Mouse (Mus musculus) thymus, postnatal 10 days (tissue): ENCODE results near the gene Gemin6.
"Not testable (repeated sequence)": the region's sequence is repeated elsewhere in the genome, so short reads cannot be mapped to it uniquely, and the experiment has no call there.

Experiments
- DNase-seq, 2 experiments: peaks; one replicate each; pipeline ENCODE4 v3.0.0; 2021; ENCODE audit warnings: low spot score in 2 of 2

Gene Gemin6

DNA sequence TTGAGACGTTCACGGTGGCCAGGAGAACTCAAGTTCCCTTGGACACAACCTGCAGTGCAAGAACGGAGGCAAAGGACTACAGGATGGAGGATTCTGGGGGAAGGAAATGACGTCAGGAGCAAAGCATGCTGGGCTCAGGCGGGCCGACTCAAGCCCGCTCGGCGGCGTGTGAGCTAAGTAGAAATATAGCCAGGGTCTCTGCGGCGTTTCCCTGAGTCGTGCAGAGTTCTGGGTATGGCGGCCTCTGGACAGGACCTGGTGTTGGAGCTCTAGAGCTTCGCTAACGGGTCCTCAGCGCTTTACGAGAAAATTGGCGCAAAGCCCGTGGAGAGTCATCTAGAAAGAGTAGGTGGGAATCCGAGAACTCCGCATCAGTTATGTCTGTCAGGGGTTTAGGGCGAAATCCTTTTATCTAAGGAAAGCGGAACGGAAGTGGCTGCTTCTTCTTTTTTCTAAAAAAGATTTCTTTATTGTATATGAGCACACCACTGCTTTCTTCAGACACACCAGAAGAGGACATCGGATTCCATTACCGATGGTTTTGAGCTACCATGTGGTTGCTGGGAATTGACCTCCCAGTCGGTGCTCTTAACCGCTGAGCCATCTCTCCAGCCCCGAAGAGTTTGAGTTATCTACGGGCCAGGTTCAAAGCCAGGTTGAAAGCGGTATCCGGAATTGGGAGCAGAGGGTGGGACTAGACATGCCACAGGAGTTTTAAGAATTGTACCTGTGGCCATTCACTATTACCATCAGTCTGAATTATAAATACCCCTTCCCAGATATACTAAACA, at the start of gene Gemin6:
Gene Gemin6 (plus strand): TSS at position 116 of the 791 bp plus-strand sequence.
- peak; percentile 75 to 77 for DNase-seq

DNA sequence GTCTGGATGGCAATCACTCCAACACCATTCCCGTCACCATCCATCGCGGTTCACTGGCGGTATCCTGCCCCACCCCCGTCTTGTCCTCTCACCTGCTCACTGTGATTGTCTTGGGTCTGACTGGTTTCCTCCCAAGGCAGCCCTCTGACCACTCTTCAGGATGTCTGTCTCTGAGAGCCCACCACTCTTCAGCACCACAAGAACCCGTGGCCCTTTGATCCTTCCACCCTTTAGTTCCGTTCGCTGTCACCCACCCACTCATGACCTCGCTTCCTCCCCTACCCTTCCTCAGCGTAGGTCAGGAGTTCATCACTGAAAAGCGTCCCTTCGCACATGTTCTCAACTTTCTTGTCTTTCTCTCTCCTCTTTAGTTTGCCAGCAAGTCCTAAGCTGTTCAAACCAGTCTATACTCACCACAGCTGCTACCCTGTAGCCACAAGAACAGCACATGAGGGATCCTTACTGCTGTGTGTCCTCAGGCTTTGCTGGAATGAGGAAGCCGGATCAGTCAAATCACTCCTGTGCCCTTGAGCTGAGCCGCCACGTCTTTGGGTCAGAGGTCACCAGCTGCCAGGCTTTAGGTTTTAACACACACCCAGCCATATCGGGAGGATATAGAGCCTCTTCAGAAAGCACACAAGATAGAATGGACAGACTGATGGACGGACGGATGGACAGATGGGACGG, 49.4 kb upstream of the Gemin6 start:
- DNase-seq, result peak; percentile 25 to 40

DNA sequence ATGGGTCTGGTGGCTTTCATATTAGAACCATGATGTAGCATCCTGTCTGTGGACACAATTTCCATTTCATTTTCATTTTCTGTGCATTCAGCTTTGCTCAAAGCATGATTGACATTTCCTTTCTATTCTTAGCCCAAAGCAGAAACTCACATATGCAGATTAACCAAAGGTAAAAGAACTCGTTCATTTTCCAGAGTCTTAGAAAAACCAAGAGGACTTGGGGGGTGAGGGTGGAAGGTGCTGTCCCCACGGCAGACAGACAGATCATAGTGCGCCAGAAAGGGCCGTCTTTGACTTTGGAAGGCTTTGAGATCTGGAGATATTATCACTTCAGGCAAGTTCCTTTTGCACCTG, 48.9 kb upstream of the Gemin6 start:
- no peak for DNase-seq

DNA sequence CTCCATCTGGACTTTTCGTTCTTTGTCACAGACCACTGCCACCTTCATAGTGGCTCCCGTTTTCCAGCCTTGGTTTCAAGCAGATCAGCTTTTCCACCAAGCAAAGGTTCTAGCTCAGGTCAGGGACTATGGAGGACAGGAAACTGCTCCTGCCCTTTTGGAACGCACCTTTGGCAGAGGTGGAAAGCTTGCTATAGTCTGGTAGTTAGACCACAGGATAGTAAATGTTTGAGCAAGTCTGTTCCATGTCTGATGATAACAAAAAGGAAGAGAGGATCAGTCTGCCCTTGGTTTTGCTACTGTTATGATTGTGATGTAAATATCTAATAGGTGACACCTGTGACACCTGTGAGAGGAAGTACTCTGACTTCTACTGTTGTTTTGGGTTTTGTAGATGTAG, 48.3 kb upstream of the Gemin6 start:
- DNase-seq, result no peak

DNA sequence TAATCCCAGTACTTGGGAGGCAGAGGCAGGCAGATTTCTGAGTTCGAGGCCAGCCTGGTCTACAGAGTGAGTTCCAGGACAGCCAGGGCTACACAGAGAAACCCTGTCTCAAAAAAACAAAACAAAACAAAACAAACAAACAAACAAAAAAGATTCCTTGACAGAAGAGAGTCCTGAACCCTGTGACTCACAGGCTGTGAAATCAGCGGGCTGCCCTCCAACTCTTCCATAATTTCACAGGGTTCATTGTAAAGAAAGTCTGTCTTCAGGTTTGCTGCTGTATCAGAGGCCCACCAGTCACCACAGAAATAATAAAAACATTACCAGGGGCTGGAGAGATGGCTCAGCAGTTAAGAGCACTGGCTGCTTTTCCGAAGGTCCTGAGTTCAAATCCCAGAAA, 45.4 kb upstream of the Gemin6 start:
- DNase-seq, result not testable (repeated sequence)

DNA sequence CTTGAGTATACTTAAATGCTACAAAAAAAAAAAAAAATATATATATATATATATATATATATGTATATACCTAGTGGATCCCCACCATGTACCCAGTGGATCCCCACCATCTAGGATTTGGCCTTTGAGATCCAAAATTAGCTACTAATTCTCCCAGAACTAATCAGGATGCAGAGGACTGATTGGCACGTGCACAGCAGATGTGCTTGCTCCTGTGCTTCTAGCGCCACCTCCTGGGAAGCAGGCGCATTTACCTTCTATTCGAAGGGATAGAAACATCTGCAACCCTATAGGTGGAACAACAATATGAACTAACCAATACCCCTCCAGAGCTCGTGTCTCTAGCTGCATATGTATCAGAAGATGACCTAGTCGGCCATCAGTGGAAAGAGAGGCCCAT, 44.3 kb upstream of the Gemin6 start:
- peak; percentile 57 to 76 for DNase-seq

DNA sequence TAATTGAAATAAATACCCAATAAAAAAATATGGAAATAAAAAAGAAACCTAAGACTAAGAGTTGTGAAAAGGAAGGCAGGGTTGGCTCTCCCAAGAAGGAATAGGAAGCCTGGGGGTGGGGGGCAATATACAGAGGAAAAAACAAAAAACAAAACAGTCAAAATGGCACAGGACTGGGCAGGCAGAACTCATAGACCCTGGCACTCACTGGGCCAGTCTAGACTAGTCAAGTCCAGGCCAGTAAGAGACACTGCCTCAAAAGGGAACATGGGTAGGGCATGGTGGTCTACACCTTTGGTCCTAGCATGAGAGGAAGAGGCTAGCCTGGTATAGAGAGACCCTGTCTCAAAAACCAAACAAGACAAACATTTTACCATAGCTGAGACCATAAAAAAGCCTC, 43.8 kb upstream of the Gemin6 start:
- no peak for DNase-seq

DNA sequence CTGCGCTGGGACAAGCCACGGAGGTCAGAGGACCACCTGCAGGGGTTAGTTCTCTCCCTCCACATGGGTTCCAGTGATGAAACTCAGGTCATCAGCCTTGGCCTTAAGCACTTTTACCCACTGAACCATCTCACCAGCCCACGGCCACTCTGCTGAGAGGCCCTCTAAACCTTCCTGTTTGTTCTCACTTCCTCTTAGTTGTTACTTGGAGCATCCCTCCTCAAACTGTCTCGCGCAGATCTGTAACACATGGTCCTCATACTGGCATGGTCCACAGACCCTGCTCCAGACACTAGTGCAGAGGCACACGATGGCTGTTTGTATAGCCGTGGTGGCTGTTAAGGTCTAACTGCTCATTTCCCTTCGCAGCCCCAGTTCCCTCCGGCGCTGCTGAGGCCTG, 40.6 kb upstream of the Gemin6 start:
- no peak for DNase-seq

DNA sequence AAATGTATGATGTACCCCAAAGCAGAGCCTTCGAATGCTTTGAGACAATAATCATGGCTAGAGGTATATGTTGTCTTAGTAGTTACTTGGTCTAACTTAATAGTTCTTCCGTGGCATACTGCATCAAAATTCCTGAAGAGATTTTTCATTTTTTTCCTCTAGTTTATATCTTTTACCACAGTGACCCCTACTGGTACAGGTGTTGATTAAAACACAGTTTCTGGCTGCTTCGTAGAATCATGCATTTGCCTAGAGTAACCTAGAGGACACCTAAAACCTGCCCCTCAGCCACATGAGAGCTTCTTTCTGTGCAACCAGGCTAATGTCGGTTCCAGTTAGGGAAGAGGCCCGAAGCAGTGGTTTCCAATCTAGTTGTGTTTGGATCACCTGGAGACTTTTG, 31.2 kb upstream of the Gemin6 start:
- DNase-seq, result peak in 1 of 2 experiments; percentile 38

DNA sequence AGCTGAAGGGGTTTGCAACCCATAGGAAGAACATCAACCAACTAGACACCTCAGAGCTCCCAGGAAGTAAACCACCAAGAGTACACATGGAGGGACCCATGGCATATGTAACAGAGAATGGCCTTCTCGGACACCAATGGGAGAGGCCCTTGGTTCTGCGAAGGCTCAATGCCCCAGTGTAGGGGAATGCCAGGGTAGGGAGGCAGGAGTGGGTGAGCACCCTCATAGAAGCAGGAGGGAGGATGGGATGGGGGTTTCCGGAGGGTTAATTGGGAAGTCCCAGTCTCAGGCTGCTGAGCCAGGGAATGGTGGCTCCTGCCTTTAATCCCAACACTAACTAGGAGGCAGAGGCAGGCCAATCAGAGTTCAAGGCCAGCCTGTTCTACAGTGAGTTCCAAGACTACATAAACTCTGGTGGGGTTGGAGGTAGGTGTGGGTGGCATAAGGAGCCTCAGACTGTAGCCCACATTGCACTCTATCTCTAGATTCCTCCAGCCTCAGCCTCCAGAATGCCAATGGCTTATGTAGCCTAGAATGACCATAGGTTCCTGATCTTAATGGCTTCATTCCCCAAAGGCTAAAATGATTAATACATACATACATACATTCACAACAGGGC, 25.0 kb upstream of the Gemin6 start:
- DNase-seq, result no peak

DNA sequence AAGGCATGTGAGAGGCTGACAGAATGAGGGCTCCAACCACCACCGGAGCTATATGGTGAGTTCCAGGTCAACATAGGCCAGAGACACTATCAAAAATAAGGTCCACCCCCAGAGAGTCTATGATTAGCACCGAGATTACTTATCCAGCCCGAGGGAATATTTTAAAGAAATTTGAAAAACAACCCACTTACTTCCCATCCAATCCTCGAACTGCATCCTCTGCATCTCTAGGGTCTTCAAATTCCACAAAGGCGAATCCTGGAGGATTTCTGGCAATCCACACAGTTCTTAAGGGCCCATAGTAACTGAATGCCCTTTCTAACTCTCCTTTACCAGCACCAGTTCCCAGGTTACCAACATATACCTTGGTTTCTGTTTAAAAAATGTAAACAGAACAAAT, 18.6 kb upstream of the Gemin6 start:
- DNase-seq, result no peak

DNA sequence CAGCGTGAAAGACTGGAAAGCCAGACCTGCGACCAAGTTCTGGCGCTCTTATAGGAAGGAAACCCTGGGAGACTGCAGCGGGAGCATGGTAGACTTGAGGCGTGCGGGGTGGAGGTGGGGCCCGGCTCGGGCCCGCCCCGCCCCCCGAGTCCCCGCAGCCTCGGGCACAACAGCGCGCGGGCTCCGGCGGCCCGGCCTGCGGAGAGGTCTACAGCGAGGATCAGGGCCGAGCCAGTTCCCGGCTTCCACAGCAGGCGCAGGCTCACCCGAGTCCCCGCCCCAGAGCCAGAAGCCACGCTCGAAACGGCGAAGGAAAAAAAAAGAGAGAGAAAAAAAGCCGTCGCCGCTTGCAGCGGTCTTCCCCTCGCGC, 18.0 kb upstream of the Gemin6 start:
- DNase-seq, result peak in 1 of 2 experiments; percentile 51

DNA sequence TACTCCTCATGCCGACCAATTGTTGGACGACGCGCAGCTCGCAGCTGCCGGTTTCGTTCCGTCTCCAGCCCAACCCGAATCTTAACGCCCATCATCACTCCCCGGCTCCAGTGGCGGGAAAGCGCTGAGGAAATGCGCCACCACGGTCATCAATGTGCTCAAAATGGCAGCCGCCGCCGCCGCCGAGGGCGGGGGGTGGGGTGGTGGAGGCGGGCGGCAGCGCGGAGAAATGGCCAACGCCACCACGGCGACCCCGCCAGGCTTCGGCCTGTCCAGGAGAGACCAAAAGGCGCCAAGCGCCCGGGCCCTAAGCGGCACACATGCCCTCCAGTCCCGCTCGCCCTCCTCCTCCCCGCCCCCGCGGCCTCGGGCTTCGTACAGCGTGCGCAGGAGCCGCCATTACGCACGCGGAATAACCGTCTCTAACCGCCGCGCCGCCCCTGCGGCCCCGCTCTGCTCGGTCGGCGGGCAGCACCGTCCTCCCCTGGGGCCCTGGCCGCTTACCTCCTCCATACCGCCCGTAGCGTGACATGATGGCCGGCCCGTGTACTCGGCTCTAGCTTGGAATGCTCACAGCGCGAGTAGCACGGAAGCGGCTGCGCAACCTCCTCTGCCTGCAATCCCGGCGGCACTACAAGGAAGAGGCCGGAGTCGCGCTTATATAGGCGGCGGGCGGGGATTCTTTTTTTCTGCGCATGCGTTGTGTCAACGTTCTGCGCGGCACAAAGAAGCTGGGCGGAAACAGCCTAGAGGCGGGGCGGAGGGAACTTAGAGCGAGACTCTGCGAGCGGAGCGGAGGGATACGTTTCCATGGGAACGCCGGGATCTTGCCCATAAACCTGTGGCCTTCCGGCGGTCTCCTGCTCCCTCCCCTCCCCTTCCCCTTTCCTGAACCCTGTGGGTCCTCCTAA, 17.3 kb upstream of the Gemin6 start, which contains the start of the genes Srsf7 and Ttc39d:
Gene Srsf7 (minus strand): TSS at position 637 of the 911 bp plus-strand sequence.
Gene Ttc39d (plus strand): TSS at position 790 of the 911 bp plus-strand sequence.
- DNase-seq, result peak; percentile 96 to 99

DNA sequence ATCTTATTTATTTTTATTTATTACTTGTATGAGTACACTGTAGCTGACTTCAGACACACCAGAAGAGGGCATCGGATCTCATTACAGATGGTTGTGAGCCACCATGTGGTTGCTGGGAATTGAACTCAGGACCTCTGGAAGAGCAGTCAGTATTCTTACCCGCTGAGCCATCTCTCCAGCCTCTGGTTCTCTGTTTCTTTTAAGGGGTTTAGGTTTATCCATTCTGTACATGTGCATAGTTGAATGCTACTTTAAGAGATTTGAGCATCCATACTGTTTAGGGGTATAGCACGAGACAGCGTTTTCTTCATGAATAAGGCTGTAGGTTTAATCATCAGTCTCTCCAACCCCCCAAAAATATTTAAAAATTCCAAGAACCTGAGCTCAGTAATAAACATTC, 10.2 kb upstream of the Gemin6 start:
- not testable (repeated sequence) for DNase-seq

DNA sequence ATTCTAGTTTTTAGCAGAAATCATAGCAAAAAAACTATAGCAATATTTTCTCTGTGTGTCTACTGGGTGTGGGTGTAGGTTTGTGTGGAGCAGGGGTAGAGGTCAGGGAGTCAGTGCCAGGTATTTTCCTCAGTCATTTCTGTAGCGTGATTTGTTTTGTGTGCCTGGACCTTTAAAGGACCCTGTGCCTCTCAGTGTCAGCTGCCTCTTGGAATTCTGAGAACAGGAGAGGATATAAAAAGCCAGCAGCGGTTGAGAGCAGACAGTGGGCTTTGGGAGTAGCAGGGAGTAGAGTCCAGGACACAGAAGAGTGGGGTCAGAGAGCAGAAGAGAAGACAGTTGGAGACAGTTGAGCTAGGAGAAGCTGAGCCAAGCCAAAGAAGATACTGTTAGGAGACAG, 4.1 kb upstream of the Gemin6 start:
- no peak for DNase-seq

DNA sequence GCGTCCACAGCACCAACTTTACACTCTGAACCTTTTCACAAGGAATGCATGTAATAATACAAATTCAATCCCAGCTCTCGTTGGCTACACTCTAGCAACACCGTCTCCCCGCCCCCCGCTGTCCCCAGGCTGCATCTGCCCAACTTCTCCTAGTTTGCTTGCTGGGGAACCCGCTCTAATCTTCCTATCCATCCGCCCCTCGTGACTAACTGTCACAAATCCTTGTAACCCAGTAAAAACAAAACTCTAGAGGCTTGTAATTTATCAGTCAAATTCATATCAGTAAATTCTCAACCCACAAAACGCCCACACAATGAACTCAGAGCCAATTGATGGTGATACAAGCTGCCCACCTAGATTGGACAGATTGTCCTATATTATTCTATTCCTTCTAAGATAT, 3.0 kb upstream of the Gemin6 start:
- no peak for DNase-seq

DNA sequence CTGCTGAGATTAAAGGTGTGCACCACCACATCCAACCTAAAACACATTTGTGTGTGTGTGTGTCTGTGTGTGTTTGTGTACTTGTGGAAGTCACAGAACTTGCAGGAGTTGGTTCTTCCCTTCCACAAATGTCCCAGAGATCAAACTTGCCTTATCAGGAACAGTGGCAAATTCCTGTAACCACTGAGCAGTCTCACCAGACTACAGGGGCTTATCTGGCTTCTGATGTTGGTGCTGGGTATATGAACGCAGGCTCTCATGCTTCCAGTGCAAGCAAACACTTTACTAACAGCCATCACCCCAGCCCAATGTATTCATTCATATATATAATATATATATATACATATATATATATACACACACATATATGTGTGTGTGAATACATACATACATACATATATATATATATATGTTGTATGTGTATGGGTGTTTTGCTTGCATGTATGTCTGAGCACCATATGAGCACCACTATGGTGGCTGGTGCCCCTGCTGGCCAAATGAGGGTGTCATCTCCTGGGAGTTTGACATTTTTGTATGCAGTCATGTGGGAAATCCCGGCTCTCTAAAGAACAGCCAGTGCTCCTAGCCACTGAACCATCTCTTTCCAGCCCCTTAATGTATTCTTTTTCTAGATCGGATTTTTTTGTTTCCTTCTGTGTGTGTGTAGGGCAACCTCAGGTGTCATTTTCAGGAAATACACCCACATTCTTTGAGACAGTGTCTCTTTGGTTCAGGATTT, 2.2 kb upstream of the Gemin6 start:
- DNase-seq, result peak in 1 of 2 experiments; percentile 39

DNA sequence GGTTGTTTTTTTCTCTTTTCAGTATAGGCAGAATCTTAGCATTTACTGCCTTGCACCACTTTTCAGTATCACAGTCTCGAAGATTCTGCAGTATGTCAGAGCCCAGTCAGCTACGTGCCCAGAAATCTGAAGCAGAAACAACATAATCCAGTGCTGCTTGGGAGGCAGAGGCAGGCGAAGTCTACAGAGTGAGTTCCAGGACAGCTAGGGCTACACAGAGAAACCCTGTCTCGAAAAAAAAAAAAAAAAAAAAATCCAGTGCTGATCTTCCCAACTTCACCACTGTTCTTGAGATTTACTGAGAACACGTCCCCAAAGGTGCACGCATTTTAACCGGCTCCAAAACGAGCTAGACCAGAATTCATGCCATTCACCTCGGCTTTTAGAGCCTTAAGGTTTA, 412 bp upstream of the Gemin6 start:
- no peak for DNase-seq

DNA sequence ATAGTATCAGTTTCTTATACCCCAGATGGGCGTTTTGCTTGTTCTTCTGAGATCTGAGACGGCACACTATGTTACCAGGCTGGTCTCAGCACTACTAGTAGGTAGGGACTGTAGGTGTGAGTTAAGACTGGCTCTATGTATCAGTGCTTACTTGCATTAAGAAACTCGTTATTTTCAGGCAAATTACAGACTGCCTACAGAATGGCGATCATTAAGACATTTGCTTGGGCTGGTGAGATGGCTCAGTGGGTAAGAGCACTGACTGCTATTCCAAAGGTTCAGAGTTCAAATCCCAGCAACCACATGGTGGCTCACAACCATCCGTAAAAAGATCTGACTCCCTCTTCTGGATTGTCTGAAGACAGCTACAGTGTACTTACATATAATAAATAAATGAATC, 901 bp downstream of the Gemin6 start:
- DNase-seq, result not testable (repeated sequence)

DNA sequence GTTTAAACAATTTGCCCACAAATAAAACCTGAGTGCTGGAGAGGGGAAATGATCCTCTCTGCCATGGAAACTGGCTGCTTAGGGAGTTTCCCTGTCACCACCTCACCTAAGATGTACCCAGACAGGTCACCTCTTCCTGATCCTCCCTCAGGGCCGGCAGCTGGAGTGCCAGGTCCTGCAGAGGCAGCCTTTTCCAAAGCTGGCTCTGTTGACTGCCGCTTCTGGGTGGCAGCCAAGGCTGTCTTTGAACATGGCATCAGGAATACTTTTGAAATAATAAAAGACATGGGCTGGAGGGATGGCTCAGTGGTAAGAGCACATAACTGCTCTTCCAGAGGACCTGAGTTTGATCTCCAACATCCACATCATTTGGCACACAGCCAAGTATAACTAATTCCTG, 5.2 kb downstream of the Gemin6 start:
- no peak for DNase-seq

DNA sequence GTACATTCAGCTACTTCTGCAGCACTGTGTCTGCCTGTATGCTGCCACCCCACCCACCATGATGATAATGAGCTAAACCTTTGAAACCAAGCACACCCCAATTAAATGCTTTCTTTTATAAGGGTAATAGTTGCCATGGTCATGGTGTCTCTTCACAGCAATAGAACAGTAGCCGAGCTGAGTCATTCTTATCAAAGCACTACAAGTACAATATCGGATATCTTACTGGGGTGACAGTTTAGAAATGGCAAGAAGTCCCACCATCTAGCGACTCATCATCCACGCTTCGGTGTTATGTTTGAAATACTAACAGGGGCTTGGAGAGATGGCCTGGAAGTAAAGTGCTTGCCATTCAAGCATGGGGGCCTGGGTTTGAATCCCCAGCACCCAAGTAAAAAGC, 9.6 kb downstream of the Gemin6 start:
- DNase-seq, result no peak
